Mouse (Mus musculus) heart, postnatal 0 days (tissue): ENCODE results near the gene Krtap19-3.

ENCODE experiments used
- CTCF ChIP-seq: IDR thresholded peaks from 2 replicates; pipeline ENCODE4 v1.5.1; 2016; ENCODE audit warnings: antibody characterized with exemption, control low read depth, low read depth
- EP300 ChIP-seq: IDR thresholded peaks from 2 replicates; pipeline ENCODE4 v1.6.1; 2016; ENCODE audit warnings: antibody characterized with exemption, low read depth

DNA sequence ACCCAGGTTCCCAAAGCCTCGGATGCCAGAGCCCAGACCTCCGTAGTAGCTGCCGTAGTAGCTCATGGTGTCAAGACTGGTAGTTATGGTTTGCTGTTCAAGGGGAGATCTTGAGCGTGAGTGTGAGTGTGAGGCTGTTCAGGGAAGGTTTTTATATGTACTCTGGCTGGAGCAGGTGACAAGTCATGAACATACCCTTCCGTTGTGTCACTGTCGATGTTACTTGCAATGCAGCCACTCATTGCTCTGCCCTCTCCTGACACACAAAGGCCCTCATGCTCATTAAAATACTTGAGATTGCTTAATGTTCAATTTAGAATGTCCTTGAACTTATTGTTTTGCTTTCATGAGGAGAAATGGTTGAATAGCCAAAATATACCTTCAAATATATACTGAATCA lies 18.5 kb upstream of the Krtap19-3 start, which contains the start of gene Krtap19-5:
- TF ChIP-seq CTCF, result no peak
- TF ChIP-seq EP300, result no peak
